Mouse (Mus musculus): ENCODE measurements at regions not wholly inside any gene's neighbourhood (a gene's known extent, or its start where the extent isn't known, plus 50 kb on each side); places are given as distances from the start of the nearest gene placed in this dataset.
A peak's percentile ranks its signal among the peaks of the same experiment; 100 is the strongest.

- ATAC-seq (replicated peaks; ENCODE audit: insufficient number of reproducible peaks, low FRiP score, low TSS enrichment, low read depth) = no peak
- Histone ChIP-seq H3K9me3 (replicated peaks; ENCODE audit: control insufficient read depth, low read length) (no peaks in the 10 kb centered on the region), H3K9ac (replicated peaks; ENCODE audit: low read length) (no peak overlapping the region), H3K4me1 (ENCODE audit: control insufficient read depth, insufficient read depth, low read length) (no peaks in the 10 kb centered on the region; the same call in 1 of the 2 replicates), H3K27ac (replicated peaks; ENCODE audit: low read depth, low read length) (no peak overlapping the region), H3K27me3 (ENCODE audit: control insufficient read depth, insufficient read depth, low read length) (no peaks in the 10 kb centered on the region), H3K4me2 (ENCODE audit: low read depth, low read length) (no peak overlapping the region), H3K4me3 (ENCODE audit: low read depth, low read length) (no peak overlapping the region), H3K36me3 (replicated peaks; ENCODE audit: control insufficient read depth, insufficient read depth, low read depth, low read length) (no peaks in the 10 kb centered on the region)
- no peak for DNase-seq (ENCODE audit: low spot score)
- WGBS = 84% methylated on average over 8 of the region's 8 CpGs
These were observed 185.6 kb downstream of the Setd4 start for GRCm38 (mm10) chr16:93418246-93418645.

GRCm38 (mm10) chr16:93417831-93418230 is 186.0 kb downstream of the Setd4 start:
- Histone ChIP-seq H3K4me2 (ENCODE audit: low read depth, low read length) (no peak overlapping the region), H3K9me3 (replicated peaks; ENCODE audit: control insufficient read depth, low read length) (no peaks in the 10 kb centered on the region), H3K4me3 (ENCODE audit: low read depth, low read length) (no peak overlapping the region), H3K36me3 (replicated peaks; ENCODE audit: control insufficient read depth, insufficient read depth, low read depth, low read length) (no peaks in the 10 kb centered on the region), H3K4me1 (ENCODE audit: control insufficient read depth, insufficient read depth, low read length) (no peaks in the 10 kb centered on the region; the same call in 1 of the 2 replicates), H3K27me3 (ENCODE audit: control insufficient read depth, insufficient read depth, low read length) (no peaks in the 10 kb centered on the region), H3K27ac (replicated peaks; ENCODE audit: low read depth, low read length) (no peak overlapping the region), H3K9ac (replicated peaks; ENCODE audit: low read length) (no peak overlapping the region)
- ATAC-seq (replicated peaks; ENCODE audit: insufficient number of reproducible peaks, low FRiP score, low TSS enrichment, low read depth) (no peak), DNase-seq (ENCODE audit: low spot score) (no peak)
- WGBS = 94% methylated on average over 8 of the region's 8 CpGs

GRCm38 (mm10) chr16:93392024-93392675 is 211.7 kb downstream of the Setd4 start:
- Histone ChIP-seq H3K27me3 (ENCODE audit: control insufficient read depth, insufficient read depth, low read length) (no peaks in the 10 kb centered on the region), H3K4me1 (ENCODE audit: control insufficient read depth, insufficient read depth, low read length) (no peaks in the 10 kb centered on the region), H3K9ac (replicated peaks; ENCODE audit: low read length) (no peak overlapping the region), H3K36me3 (replicated peaks; ENCODE audit: control insufficient read depth, insufficient read depth, low read depth, low read length) (no peaks in the 10 kb centered on the region), H3K9me3 (replicated peaks; ENCODE audit: control insufficient read depth, low read length) (no peaks in the 10 kb centered on the region), H3K4me2 (ENCODE audit: low read depth, low read length) (no peak overlapping the region), H3K4me3 (ENCODE audit: low read depth, low read length) (no peak overlapping the region), H3K27ac (replicated peaks; ENCODE audit: low read depth, low read length) (no peak overlapping the region)
- DNase-seq (ENCODE audit: low spot score) = no peak
- 71% methylated on average over 16 of the region's 16 CpGs for WGBS
- ATAC-seq (replicated peaks; ENCODE audit: insufficient number of reproducible peaks, low FRiP score, low TSS enrichment, low read depth) = no peak

DNA sequence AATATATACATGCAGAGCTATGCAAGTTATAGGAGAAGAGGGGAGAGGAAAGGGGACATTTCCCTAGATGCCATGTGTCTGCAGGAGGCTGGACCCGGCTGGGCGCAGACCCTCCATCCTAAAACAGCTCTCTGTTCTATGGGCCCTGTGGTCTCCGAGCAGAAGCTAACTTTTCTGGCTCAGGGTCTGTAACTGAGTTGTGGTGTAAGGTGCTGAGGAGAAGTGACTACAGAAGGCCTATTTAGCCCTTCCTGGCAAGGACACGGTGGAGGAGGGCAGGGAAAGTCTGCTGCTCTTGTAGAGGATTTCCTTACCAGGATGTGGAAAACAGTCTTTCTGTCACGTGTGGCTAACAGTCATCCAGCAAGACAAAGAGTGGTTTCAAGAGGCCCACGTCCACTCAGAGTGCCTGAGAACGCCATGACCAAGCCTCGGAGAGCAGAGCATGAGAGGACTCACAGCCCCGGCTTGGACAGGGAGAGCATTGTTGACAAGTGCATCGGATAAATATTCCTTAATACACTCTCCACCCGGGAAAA is 216.2 kb downstream of the Setd4 start:
- H3K9me3 ChIP-seq (replicated peaks; ENCODE audit: control insufficient read depth, low read length) = no peaks in the 10 kb centered on the region
- no peaks in the 10 kb centered on the region for H3K27me3 ChIP-seq (ENCODE audit: control insufficient read depth, insufficient read depth, low read length)
- H3K4me3 ChIP-seq (ENCODE audit: low read depth, low read length) = no peak overlapping the region
- H3K27ac ChIP-seq (replicated peaks; ENCODE audit: low read depth, low read length) = no peak overlapping the region
- 63% methylated on average over 11 of the region's 11 CpGs for WGBS
- H3K9ac ChIP-seq (replicated peaks; ENCODE audit: low read length) = no peak overlapping the region
- ATAC-seq (replicated peaks; ENCODE audit: insufficient number of reproducible peaks, low FRiP score, low TSS enrichment, low read depth) (no peak), DNase-seq (ENCODE audit: low spot score) (no peak)
- no peaks in the 10 kb centered on the region for H3K36me3 ChIP-seq (replicated peaks; ENCODE audit: control insufficient read depth, insufficient read depth, low read depth, low read length)
- H3K4me1 ChIP-seq (ENCODE audit: control insufficient read depth, insufficient read depth, low read length) = no peaks in the 10 kb centered on the region
- H3K4me2 ChIP-seq (ENCODE audit: low read depth, low read length) = no peak overlapping the region

GRCm38 (mm10) chr16:93384039-93384537 is 219.8 kb downstream of the Setd4 start:
- Histone ChIP-seq H3K36me3 (replicated peaks; ENCODE audit: control insufficient read depth, insufficient read depth, low read depth, low read length) (no peaks in the 10 kb centered on the region), H3K9ac (replicated peaks; ENCODE audit: low read length) (no peak overlapping the region), H3K27ac (replicated peaks; ENCODE audit: low read depth, low read length) (no peak overlapping the region), H3K27me3 (ENCODE audit: control insufficient read depth, insufficient read depth, low read length) (no peaks in the 10 kb centered on the region), H3K4me3 (ENCODE audit: low read depth, low read length) (no peak overlapping the region), H3K9me3 (replicated peaks; ENCODE audit: control insufficient read depth, low read length) (no peaks in the 10 kb centered on the region), H3K4me1 (ENCODE audit: control insufficient read depth, insufficient read depth, low read length) (no peaks in the 10 kb centered on the region), H3K4me2 (ENCODE audit: low read depth, low read length) (no peak overlapping the region)
- WGBS = 76% methylated on average over 8 of the region's 8 CpGs
- ATAC-seq (replicated peaks; ENCODE audit: insufficient number of reproducible peaks, low FRiP score, low TSS enrichment, low read depth) = no peak
- DNase-seq (ENCODE audit: low spot score) = no peak

DNA sequence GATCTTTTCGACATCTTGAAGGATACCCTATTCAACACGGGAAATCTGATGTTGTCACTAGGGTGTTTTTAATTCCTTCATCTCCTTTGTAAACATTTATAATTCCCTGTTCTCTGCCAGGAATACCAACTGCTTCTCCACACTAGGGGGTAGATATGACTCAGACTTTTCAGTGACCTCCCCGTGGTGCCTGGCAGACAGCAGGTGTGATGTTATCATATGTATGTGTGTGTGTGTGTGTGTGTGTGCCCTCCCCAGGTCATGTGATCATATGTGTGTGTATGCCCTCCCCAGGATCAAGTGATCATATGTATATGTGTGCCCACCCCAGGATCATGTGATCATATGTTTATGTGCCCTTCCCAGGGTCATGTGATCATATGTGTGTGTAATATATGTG is 220.9 kb downstream of the Setd4 start:
- ATAC-seq (replicated peaks; ENCODE audit: insufficient number of reproducible peaks, low FRiP score, low TSS enrichment, low read depth) (no peak), DNase-seq (ENCODE audit: low spot score) (no peak)
- 83% methylated on average over 3 of the region's 3 CpGs for WGBS
- H3K4me2 ChIP-seq (ENCODE audit: low read depth, low read length) = no peak overlapping the region
- H3K4me1 ChIP-seq (ENCODE audit: control insufficient read depth, insufficient read depth, low read length) = no peaks in the 10 kb centered on the region
- H3K27ac ChIP-seq (replicated peaks; ENCODE audit: low read depth, low read length) = no peak overlapping the region
- no peak overlapping the region for H3K4me3 ChIP-seq (ENCODE audit: low read depth, low read length)
- H3K9ac ChIP-seq (replicated peaks; ENCODE audit: low read length) = no peak overlapping the region
- no peaks in the 10 kb centered on the region for H3K27me3 ChIP-seq (ENCODE audit: control insufficient read depth, insufficient read depth, low read length)
- no peaks in the 10 kb centered on the region for H3K36me3 ChIP-seq (replicated peaks; ENCODE audit: control insufficient read depth, insufficient read depth, low read depth, low read length)
- H3K9me3 ChIP-seq (replicated peaks; ENCODE audit: control insufficient read depth, low read length) = no peaks in the 10 kb centered on the region

GRCm38 (mm10) chr16:93380717-93381671 is 222.9 kb downstream of the Setd4 start:
- peak; percentile 28 for DNase-seq (ENCODE audit: low spot score)
- H3K4me2 ChIP-seq (ENCODE audit: low read depth, low read length) = no peak overlapping the region
- H3K4me3 ChIP-seq (ENCODE audit: low read depth, low read length) = no peak overlapping the region
- no peaks in the 10 kb centered on the region for H3K27me3 ChIP-seq (ENCODE audit: control insufficient read depth, insufficient read depth, low read length)
- no peaks in the 10 kb centered on the region for H3K4me1 ChIP-seq (ENCODE audit: control insufficient read depth, insufficient read depth, low read length)
- no peak overlapping the region for H3K9ac ChIP-seq (replicated peaks; ENCODE audit: low read length)
- no peak for ATAC-seq (replicated peaks; ENCODE audit: insufficient number of reproducible peaks, low FRiP score, low TSS enrichment, low read depth)
- no peak overlapping the region for H3K27ac ChIP-seq (replicated peaks; ENCODE audit: low read depth, low read length)
- H3K9me3 ChIP-seq (replicated peaks; ENCODE audit: control insufficient read depth, low read length) = no peaks in the 10 kb centered on the region
- WGBS = 61% methylated on average over 13 of the region's 13 CpGs
- H3K36me3 ChIP-seq (replicated peaks; ENCODE audit: control insufficient read depth, insufficient read depth, low read depth, low read length) = no peaks in the 10 kb centered on the region

GRCm38 (mm10) chr16:93380117-93380516 is 223.7 kb downstream of the Setd4 start:
- Histone ChIP-seq H3K4me1 (ENCODE audit: control insufficient read depth, insufficient read depth, low read length) (no peaks in the 10 kb centered on the region), H3K9ac (replicated peaks; ENCODE audit: low read length) (no peak overlapping the region), H3K27me3 (ENCODE audit: control insufficient read depth, insufficient read depth, low read length) (no peaks in the 10 kb centered on the region), H3K9me3 (replicated peaks; ENCODE audit: control insufficient read depth, low read length) (no peaks in the 10 kb centered on the region), H3K4me2 (ENCODE audit: low read depth, low read length) (no peak overlapping the region), H3K27ac (replicated peaks; ENCODE audit: low read depth, low read length) (no peak overlapping the region), H3K4me3 (ENCODE audit: low read depth, low read length) (no peak overlapping the region), H3K36me3 (replicated peaks; ENCODE audit: control insufficient read depth, insufficient read depth, low read depth, low read length) (no peaks in the 10 kb centered on the region)
- ATAC-seq (replicated peaks; ENCODE audit: insufficient number of reproducible peaks, low FRiP score, low TSS enrichment, low read depth) = no peak
- no peak for DNase-seq (ENCODE audit: low spot score)
- WGBS = 62% methylated on average over 4 of the region's 4 CpGs
